Mouse (Mus musculus) heart, adult 2 months (tissue): ENCODE data around the gene Acsl4. TPM values are rescaled to one million over a fixed set of nuclear protein-coding genes. Genes with fewer than 3 reads are reported as not detected.

ENCODE experiments used
- DNase-seq, 2 experiments: peaks; one replicate each; pipeline ENCODE4 v3.0.0; 2021
- H3K27ac ChIP-seq: fragments of 200-600 bp; 2 replicates; pipeline ENCODE4 v1.8.1; 2022
- H3K27me3 ChIP-seq: fragments of 200-500 bp; 2 replicates; pipeline ENCODE4 v1.6.1; 2012; ENCODE audit warnings: mild to moderate bottlenecking, low read length, inconsistent platforms, mixed read lengths; ENCODE audit not compliant: control insufficient read depth, insufficient read depth
- H3K36me3 ChIP-seq: fragments of 200-500 bp; 2 replicates; pipeline ENCODE4 v1.6.1; 2012; ENCODE audit warnings: low read length, inconsistent platforms; ENCODE audit not compliant: control insufficient read depth, insufficient read depth
- H3K4me1 ChIP-seq: fragments of 200-500 bp; 2 replicates; pipeline ENCODE4 v1.6.1; 2011; ENCODE audit warnings: low read length; ENCODE audit not compliant: control insufficient read depth, insufficient read depth
- H3K4me3 ChIP-seq: fragments of 200-600 bp; 2 replicates; pipeline ENCODE4 v1.8.1; 2022
- H3K79me2 ChIP-seq: fragments of 200-500 bp; replicated peaks from 2 replicates; pipeline ENCODE4 v1.6.1; 2012; ENCODE audit warnings: mild to moderate bottlenecking, inconsistent platforms, low read length, moderate library complexity, mixed read lengths; ENCODE audit not compliant: control insufficient read depth, insufficient read depth
- H3K9ac ChIP-seq: fragments of 200-500 bp; 2 replicates; pipeline ENCODE4 v1.6.1; 2012; ENCODE audit warnings: low read depth, mild to moderate bottlenecking, control low read depth, inconsistent platforms, low read length, mixed read lengths
- CTCF ChIP-seq: fragments of 200-600 bp; IDR thresholded peaks from 2 replicates; pipeline ENCODE4 v1.8.1; 2022; ENCODE audit warnings: antibody characterized with exemption, mild to moderate bottlenecking, moderate library complexity
- EP300 ChIP-seq: fragments of 200-500 bp; IDR thresholded peaks from 2 replicates; pipeline ENCODE4 v1.6.1; 2011; ENCODE audit warnings: low read depth, low read length, control low read depth; ENCODE audit not compliant: insufficient read depth
- POLR2A ChIP-seq: fragments of 200-500 bp; IDR thresholded peaks from 2 replicates; pipeline ENCODE4 v1.6.1; 2011; ENCODE audit warnings: mild to moderate bottlenecking, low read depth, low read length, control low read depth; ENCODE audit not compliant: insufficient read depth
- WGBS: fragments of 180-500 bp; shearing (Covaris S2); methylation state at CpG from one replicate; pipeline ENCODE4 v1.1.7; 2018; 5-methylcytosine and 5-hydroxymethylcytosine counted together
- intact Hi-C: fragments of 180-260 bp; cut with DNase I; formaldehyde crosslinking; loops from one replicate; pipeline ENCODE4 v1.15.1; 2025
- polyA plus RNA-seq: library from polyadenylated mRNA; depleted of rRNA; stranded (reverse); fragments of >200 nt; gene quantifications from 2 replicates; pipeline ENCODE4 v1.2.3, GENCODE M21; 2012
- total RNA-seq, 2 experiments: library from RNA; stranded (reverse); gene quantifications; 2 replicates each; pipeline ENCODE4 v1.2.3; 2021

Gene Acsl4
- total and polyA plus RNA-seq, 3 experiments = 2.2 to 11.0 (median 9.3) TPM

DNA sequence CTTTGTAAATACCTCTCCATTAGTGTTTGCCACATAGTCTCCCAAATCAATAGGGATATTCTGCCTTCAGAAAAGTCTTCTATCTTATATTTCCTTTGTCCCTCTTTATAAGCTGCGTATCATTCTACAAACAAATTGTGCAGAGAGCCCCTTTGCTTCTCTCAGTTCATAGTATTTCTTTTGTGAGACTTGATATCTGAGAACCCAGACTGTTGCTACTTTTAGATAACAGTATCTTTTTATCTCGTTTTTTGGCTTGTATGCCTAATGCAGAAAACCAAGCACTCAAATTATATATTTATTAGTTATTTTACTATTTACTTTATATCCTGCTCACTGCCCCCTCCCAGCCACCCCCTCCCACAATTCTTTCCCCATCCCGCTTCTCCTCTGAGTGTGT, 19.7 kb upstream of the Acsl4 start:
- H3K36me3 ChIP-seq = no peaks in the 10 kb centered on the region
- no peaks in the 10 kb centered on the region for H3K79me2 ChIP-seq
- intact Hi-C loops = no loop called here
- no peak for DNase-seq
- H3K4me3 ChIP-seq = no peak overlapping the region
- H3K9ac ChIP-seq = no peak overlapping the region
- H3K4me1 ChIP-seq = no peaks in the 10 kb centered on the region
- H3K27me3 ChIP-seq = no peaks in the 10 kb centered on the region
- no peak overlapping the region for H3K27ac ChIP-seq
- WGBS = 66% methylated on average over 3 of the region's 3 CpGs
- TF ChIP-seq CTCF (no peak), POLR2A (no peak), EP300 (no peak)

DNA sequence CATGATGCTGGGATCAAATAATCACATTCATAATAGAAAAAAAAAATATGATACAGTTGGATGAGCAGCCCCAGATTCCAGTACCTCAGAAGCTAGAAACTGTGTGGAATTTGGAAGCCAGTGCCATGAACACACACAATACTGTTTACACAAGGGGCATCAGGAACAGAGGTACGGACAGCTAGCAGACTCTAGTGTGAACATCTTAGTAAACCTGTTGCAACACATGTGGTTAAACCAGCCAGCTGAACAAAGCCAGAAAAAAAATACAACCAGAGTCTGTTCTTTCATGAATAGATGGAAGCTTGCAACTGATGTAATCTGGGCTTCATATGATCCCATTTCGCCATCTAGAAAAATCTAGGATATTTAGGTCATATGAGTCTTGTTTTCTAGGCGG, 19.0 kb upstream of the Acsl4 start:
- TF ChIP-seq EP300 (no peak), CTCF (no peak), POLR2A (no peak)
- Histone ChIP-seq H3K9ac (no peak overlapping the region), H3K4me1 (no peaks in the 10 kb centered on the region), H3K27ac (no peak overlapping the region), H3K4me3 (no peak overlapping the region), H3K36me3 (no peaks in the 10 kb centered on the region), H3K79me2 (no peaks in the 10 kb centered on the region), H3K27me3 (no peaks in the 10 kb centered on the region)
- intact Hi-C loops = no loop called here
- DNase-seq = no peak
- 92% methylated on average over 3 of the region's 3 CpGs for WGBS

DNA sequence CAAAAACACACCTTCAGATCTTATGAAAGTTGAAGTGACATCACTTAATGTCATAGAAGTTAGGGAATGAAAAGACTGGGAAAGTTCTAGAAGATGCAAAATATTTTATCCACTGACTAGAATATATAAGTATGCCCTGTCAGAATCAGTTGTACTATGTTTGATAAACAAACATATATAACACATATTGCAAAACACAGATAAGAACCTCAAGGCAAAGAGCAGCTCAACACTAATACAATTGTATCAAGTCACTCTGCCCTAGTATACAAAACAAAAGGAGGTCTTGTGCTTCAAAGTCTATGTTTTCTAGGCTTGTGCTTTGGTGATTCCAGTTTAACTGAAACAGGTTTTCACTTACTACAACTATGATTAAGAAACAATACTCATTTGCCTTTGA, 12.8 kb upstream of the Acsl4 start:
- Histone ChIP-seq H3K4me1 (no peaks in the 10 kb centered on the region), H3K4me3 (no peak overlapping the region), H3K27me3 (no peaks in the 10 kb centered on the region), H3K79me2 (no peaks in the 10 kb centered on the region), H3K9ac (no peak overlapping the region), H3K36me3 (no peaks in the 10 kb centered on the region), H3K27ac (no peak overlapping the region)
- DNase-seq = no peak
- intact Hi-C loops = no loop called here
- TF ChIP-seq POLR2A = no peak

DNA sequence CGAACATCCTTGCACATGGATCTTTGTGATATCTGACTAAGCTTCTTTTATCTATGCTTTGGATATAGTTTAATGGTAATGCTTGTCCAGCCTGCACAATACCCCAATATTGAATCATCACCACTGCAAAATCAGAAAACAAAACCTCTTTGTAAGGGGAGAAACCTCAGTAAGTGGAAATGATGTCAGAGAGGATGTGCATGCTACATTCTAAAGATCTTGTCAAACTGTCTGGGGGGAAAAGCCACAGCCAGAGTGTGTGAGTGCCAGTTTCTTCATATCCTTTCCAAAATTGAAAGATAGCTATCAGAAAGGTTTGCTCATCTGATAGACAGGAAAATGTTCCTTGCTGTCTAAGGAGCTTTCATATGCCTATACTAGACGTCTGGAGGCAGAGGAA, 8.3 kb upstream of the Acsl4 start:
- Histone ChIP-seq H3K27me3 (no peaks in the 10 kb centered on the region), H3K79me2 (no peaks in the 10 kb centered on the region), H3K9ac (no peak overlapping the region), H3K27ac (no peak overlapping the region), H3K36me3 (no peaks in the 10 kb centered on the region), H3K4me1 (no peaks in the 10 kb centered on the region), H3K4me3 (no peak overlapping the region)
- TF ChIP-seq POLR2A = no peak
- no peak for TF ChIP-seq CTCF
- TF ChIP-seq EP300 = no peak
- WGBS = 60% methylated on average over 2 of the region's 2 CpGs
- no peak for DNase-seq
- intact Hi-C loops = no loop called here

DNA sequence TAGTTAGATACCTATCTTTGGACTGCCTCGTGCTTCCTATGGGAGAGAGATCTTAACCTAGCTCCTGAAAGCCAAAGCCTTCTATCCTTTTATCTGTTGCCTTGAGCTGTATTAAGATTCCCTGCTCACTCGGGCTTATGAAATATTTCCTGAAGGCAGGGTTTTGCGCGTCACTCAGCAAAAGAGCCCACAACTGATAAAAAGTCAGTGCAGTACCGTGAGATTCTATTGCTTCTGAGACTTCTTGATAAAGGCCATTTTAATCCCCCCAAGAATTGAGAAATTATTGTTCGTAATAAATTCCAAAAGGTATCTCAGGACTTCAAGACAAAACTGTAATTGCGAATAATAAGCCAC, 552 bp upstream of the Acsl4 start:
- Histone ChIP-seq H3K4me1 (no peaks in the 10 kb centered on the region), H3K27me3 (no peaks in the 10 kb centered on the region), H3K9ac (peak overlapping the region; percentile 69), H3K4me3 (peak overlapping the region; percentile 80), H3K79me2 (no peaks in the 10 kb centered on the region; the same call in 1 of the 2 replicates), H3K27ac (peak overlapping the region; percentile 96), H3K36me3 (no peaks in the 10 kb centered on the region)
- TF ChIP-seq POLR2A (no peak), CTCF (no peak), EP300 (no peak)
- 25% methylated on average over 7 of the region's 7 CpGs for WGBS
- intact Hi-C loops = loop anchor here (5.0 kb wide), 2 partner anchors 146 to 291 kb away; partner anchors contain the start of gene Tmem164
- DNase-seq = no peak

DNA sequence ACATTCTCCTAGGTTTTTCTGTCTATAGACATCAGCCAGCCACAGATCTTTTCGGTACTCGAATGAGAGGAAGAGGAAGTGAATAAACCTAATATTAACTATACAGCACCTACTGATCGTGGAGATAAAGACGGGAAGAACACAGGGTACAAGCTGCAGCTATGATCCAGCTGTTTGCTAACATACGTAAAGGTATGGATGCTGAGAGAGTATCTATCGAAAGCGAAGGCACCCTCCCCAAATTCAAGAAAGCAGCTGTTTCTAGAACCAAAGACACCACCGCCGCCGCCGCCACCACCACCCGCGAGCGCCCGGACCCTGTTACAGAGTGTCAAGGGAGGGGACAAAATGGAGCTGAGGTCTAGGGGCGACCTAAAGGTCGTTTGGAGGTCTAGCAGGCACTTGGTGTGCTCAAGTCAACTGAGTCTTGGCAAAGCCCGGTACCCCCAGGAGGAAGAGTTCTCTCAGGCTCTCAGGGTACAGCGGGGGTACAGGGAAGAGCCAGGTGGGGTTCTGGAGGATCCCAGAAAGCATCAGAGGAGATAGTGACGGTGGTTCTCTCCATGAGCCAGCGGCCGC, 665 bp downstream of the Acsl4 start:
- Histone ChIP-seq H3K27me3 (no peaks in the 10 kb centered on the region), H3K9ac (peak overlapping the region; percentile 87), H3K36me3 (no peaks in the 10 kb centered on the region), H3K79me2 (no peaks in the 10 kb centered on the region; the same call in 1 of the 2 replicates), H3K4me3 (peak overlapping the region; percentile 80), H3K4me1 (peaks cover 2% of the 10 kb centered on the region), H3K27ac (peak overlapping the region; percentile 82)
- peak; percentile 20 to 39 for DNase-seq
- intact Hi-C loops = loop anchor here (5.0 kb wide), 2 partner anchors 148 to 293 kb away; partner anchors contain the start of gene Tmem164
- TF ChIP-seq POLR2A = no peak
- TF ChIP-seq CTCF = no peak
- TF ChIP-seq EP300 = no peak
- 20% methylated on average over 22 of the region's 22 CpGs for WGBS
